Mouse (Mus musculus) forebrain, embryonic 14.5 days (tissue): ENCODE measurements around the gene Lat2. TPM values are rescaled to one million over a fixed set of nuclear protein-coding genes. Genes with fewer than 3 reads are reported as not detected.

Experiments
- ATAC-seq: fragments of 200-750 bp; cut with Nextera tagmentation; 2 replicates; pipeline ENCODE4 v1.8.0; 2017; ENCODE audit warnings: mild to moderate bottlenecking, moderate library complexity
- DNase-seq: peaks from one replicate; pipeline ENCODE4 v3.0.0-alpha.2; 2015; ENCODE audit warnings: low spot score
- H3K27ac ChIP-seq: fragments of 300-500 bp; sonication (generic); 2 replicates; pipeline ENCODE4 v1.5.1; 2014; ENCODE audit warnings: low read depth, mild to moderate bottlenecking, control low read depth, low read length, moderate library complexity
- H3K27me3 ChIP-seq: fragments of 300-500 bp; sonication (generic); replicated peaks from 2 replicates; pipeline ENCODE4 v1.6.1; 2014; ENCODE audit warnings: low read length, control low read depth, mixed read lengths; ENCODE audit not compliant: control insufficient read depth, insufficient read depth
- H3K36me3 ChIP-seq: fragments of 300-500 bp; sonication (generic); 2 replicates; pipeline ENCODE4 v1.6.1; 2014; ENCODE audit warnings: low read length, control low read depth; ENCODE audit not compliant: control insufficient read depth, insufficient read depth
- H3K4me1 ChIP-seq: fragments of 300-500 bp; sonication (generic); 2 replicates; pipeline ENCODE4 v1.6.1; 2014; ENCODE audit warnings: antibody characterized with exemption, low read length, control low read depth; ENCODE audit not compliant: control insufficient read depth, insufficient read depth
- H3K4me2 ChIP-seq: fragments of 300-500 bp; sonication (generic); 2 replicates; pipeline ENCODE4 v1.6.1; 2014; ENCODE audit warnings: mild to moderate bottlenecking, control low read depth, low read length
- H3K4me3 ChIP-seq: fragments of 300-500 bp; sonication (generic); 2 replicates; pipeline ENCODE4 v1.5.1; 2014; ENCODE audit warnings: low read depth, low read length, control low read depth
- H3K9ac ChIP-seq: fragments of 300-500 bp; sonication (generic); 2 replicates; pipeline ENCODE4 v1.6.1; 2014; ENCODE audit warnings: mild to moderate bottlenecking, low read length, control low read depth, moderate library complexity
- H3K9me3 ChIP-seq: fragments of 300-500 bp; sonication (generic); replicated peaks from 2 replicates; pipeline ENCODE4 v1.6.1; 2016; ENCODE audit warnings: low read length, control low read depth, mixed read lengths; ENCODE audit not compliant: control insufficient read depth
- WGBS: fragments of 180-500 bp; shearing (Covaris S2); extraction: QIAGEN DNeasy Blood & Tissue Kit; methylation state at CpG from one replicate; pipeline ENCODE4 v1.1.7; 2014; 5-methylcytosine and 5-hydroxymethylcytosine counted together
- polyA plus RNA-seq: library from polyadenylated mRNA; unstranded; fragments of >200 nt; fragmentation: Nextera tagmentation; extraction: Ambion mirVana; gene quantifications from 2 replicates; pipeline ENCODE4 v1.2.1, GENCODE M21; 2014

Lat2 gene
- polyA plus RNA-seq, 1 experiment from 2014 or later: 1.6 TPM

DNA sequence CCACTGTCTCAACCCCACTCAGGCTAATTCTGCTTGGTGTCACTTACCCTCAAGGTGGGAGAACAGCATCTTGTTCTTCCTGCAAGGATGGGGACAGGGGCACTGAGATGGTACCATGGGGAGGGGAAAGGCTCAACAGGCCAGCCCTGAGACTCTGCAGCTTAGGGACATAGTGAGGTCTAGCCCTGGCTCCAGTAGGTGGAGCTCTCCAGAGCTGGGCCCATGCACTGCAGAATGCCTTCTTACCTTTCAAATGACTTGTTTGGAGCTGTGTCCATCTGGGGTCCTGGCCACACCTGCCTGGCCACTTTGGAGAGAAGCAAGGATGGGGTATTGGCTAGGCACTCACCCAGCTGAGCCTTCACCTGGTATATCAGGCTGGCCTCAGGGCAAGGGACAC is 8.5 kb downstream of the Lat2 start:
- Histone ChIP-seq H3K4me3 (no peak overlapping the region), H3K27me3 (no peaks in the 10 kb centered on the region), H3K36me3 (no peaks in the 10 kb centered on the region), H3K4me1 (no peaks in the 10 kb centered on the region), H3K4me2 (no peak overlapping the region), H3K9ac (no peak overlapping the region), H3K27ac (no peak overlapping the region), H3K9me3 (no peaks in the 10 kb centered on the region)
- DNase-seq: no peak
- ATAC-seq: no peak

DNA sequence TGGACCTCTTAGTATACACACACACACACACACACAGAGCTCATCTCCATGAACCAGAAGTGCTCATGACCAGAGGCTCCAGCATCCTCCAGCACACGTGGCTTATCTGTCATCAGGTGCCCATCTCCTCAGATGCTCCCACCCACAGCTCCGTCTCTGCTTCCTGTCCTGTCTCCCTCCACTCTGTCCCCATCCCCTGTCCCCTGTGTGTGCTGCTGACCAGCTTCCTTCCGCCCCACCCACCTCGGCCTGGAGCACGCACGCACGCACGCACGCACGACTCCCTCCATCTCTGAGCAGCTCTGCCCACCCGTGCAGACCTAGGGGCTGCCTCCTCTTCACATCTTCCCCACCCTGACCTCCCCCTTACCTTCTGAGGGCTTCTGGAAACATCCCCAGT is 10.4 kb downstream of the Lat2 start:
- no peak for DNase-seq
- no peaks in the 10 kb centered on the region for H3K4me1 ChIP-seq
- H3K4me2 ChIP-seq: no peak overlapping the region
- ATAC-seq: no peak
- H3K4me3 ChIP-seq: no peak overlapping the region
- 92% methylated on average over 11 of the region's 11 CpGs for WGBS
- no peak overlapping the region for H3K27ac ChIP-seq
- peaks cover 7% of the 10 kb centered on the region; the same call in 1 of the 2 replicates for H3K36me3 ChIP-seq
- no peak overlapping the region for H3K9ac ChIP-seq
- H3K9me3 ChIP-seq: no peaks in the 10 kb centered on the region
- no peaks in the 10 kb centered on the region for H3K27me3 ChIP-seq

DNA sequence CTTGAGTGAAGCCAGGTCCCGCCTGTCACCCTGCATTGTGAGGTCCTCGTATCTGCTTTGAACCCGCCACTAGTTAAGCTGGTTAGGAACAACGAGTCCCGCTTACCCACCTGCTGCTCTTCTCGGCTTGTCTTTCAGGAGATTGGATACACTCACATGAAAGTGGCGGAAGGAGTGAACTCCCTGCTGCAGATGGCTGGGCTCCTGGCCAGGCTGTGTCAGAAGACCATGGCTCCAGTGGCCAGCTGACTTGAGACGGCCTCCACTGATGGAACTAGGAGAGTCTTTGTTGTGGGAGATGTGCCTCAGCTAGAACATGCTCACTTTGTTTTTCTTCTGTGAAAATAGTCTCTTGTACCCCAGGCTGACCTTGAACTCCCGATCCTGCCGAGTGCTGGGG is 17.1 kb downstream of the Lat2 start:
- no peak for DNase-seq

DNA sequence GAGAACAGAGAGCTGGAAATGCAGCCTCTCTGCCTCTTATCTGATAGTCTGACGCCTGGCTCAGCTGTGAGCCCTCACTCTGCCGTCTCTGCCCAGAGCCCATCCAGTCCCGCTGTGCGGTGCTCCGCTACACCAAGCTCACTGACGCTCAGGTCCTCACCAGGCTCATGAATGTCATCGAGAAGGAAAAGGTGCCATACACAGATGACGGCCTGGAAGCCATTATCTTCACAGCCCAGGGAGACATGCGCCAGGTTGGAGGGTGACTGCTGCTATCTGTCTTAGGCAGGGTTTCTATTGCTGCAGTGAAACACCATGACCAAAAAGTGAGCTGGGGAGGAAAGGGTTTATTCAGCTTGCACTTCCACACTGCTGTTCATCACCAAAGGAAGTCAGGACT is 21.7 kb downstream of the Lat2 start:
- Histone ChIP-seq H3K9me3 (no peaks in the 10 kb centered on the region), H3K27me3 (no peaks in the 10 kb centered on the region)
- WGBS: 89% methylated on average over 9 of the region's 9 CpGs

More for the DNA sequence above, 17.1 kb downstream of the Lat2 start:
- 83% methylated on average over 10 of the region's 10 CpGs for WGBS
- Histone ChIP-seq H3K4me3 (no peak overlapping the region), H3K36me3 (peaks cover 73% of the 10 kb centered on the region), H3K4me2 (no peak overlapping the region), H3K9me3 (no peaks in the 10 kb centered on the region), H3K27ac (no peak overlapping the region), H3K9ac (no peak overlapping the region), H3K4me1 (no peaks in the 10 kb centered on the region), H3K27me3 (no peaks in the 10 kb centered on the region)
- no peak for ATAC-seq

DNA sequence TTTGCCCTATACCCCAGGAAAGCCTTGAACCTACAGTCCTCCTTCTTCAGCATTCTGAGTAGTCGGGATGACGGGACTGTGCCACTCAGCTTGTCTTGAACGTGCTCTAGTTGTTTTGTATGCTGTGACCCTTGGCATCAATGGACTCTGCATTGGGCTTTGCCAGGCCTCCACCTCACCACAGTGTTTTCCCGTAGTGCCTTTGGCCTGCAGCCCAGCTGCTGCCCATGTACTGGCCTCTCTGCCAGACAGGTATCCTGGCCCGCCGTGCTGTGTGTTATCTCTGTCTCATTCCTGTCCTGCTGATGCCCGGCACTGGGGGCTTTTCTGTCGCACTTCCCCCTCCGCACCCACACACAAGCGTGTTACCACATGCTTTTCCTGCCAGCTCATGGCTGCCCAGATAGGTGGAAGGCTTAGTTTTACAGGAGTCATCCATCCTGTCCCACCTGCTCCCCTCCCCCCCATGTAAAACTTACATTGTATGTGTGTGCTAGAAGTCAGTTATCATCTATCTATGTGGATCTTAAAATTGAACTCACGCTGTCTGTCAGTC is 22.7 kb downstream of the Lat2 start:
- Histone ChIP-seq H3K27ac (no peak overlapping the region), H3K4me1 (no peaks in the 10 kb centered on the region), H3K4me2 (no peak overlapping the region), H3K27me3 (no peaks in the 10 kb centered on the region), H3K9ac (no peak overlapping the region), H3K4me3 (no peak overlapping the region), H3K9me3 (no peaks in the 10 kb centered on the region), H3K36me3 (peaks cover 82% of the 10 kb centered on the region)
- 92% methylated on average over 11 of the region's 11 CpGs for WGBS
- ATAC-seq (no peak), DNase-seq (no peak)

More for the DNA sequence above, 21.7 kb downstream of the Lat2 start:
- ATAC-seq: no peak
- H3K4me2 ChIP-seq: no peak overlapping the region
- no peak overlapping the region for H3K9ac ChIP-seq
- H3K4me3 ChIP-seq: no peak overlapping the region
- DNase-seq: no peak
- no peaks in the 10 kb centered on the region for H3K4me1 ChIP-seq
- H3K27ac ChIP-seq: no peak overlapping the region
- peaks cover 88% of the 10 kb centered on the region for H3K36me3 ChIP-seq

DNA sequence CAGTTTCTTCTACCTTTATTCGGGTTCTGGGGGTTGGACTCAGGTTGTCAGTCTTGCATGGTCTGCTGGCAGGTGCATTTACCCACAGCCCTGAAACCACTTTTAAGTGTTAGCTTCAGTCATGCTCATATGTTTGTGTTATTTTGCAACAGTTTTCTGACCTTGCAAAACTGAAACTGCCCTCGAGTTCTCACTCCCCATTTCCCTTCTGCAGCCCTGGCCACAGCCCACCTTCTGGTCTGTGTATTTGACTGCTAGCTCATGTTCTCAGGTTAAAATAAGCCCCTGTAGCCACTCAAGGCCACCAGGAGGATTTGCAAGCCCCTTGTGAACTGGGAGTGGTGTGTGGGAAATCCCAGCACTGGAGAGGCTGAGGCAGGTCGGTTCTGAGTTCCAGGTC is 24.9 kb downstream of the Lat2 start:
- H3K27me3 ChIP-seq: no peaks in the 10 kb centered on the region
- no peak overlapping the region for H3K4me3 ChIP-seq
- no peak overlapping the region for H3K4me2 ChIP-seq
- no peak overlapping the region for H3K27ac ChIP-seq
- no peak for DNase-seq
- ATAC-seq: no peak
- WGBS: 89% methylated on average over 3 of the region's 3 CpGs
- H3K9ac ChIP-seq: no peak overlapping the region
- H3K36me3 ChIP-seq: peaks cover 60% of the 10 kb centered on the region
- H3K4me1 ChIP-seq: no peaks in the 10 kb centered on the region
- H3K9me3 ChIP-seq: no peaks in the 10 kb centered on the region

DNA sequence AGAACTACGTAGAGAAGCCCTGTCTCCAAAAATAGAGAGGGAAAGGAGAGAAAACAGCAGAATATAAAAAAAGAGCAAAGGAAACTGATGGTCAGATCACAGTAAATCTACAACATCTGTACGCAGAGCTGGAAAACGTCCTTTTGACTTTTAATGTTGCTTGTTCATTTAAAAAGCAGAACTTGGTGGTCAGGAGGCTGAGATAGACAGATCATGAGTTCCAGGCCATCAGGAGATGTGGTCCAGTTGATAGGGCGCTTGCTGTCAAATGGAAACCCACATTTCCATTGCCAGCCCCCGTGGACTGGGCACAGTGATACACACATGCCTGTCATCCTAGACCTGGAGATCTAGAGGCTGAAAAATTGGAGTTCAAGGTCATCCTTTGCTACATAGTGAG is 30.0 kb downstream of the Lat2 start:
- DNase-seq: no peak
- Histone ChIP-seq H3K27ac (no peak overlapping the region), H3K4me2 (no peak overlapping the region), H3K27me3 (no peaks in the 10 kb centered on the region), H3K9ac (no peak overlapping the region), H3K4me1 (peaks cover 11% of the 10 kb centered on the region; the same call in 1 of the 2 replicates), H3K9me3 (no peaks in the 10 kb centered on the region), H3K36me3 (peaks cover 10% of the 10 kb centered on the region; the same call in 1 of the 2 replicates), H3K4me3 (no peak overlapping the region)
- no peak for ATAC-seq
- 92% methylated on average over 5 of the region's 5 CpGs for WGBS

DNA sequence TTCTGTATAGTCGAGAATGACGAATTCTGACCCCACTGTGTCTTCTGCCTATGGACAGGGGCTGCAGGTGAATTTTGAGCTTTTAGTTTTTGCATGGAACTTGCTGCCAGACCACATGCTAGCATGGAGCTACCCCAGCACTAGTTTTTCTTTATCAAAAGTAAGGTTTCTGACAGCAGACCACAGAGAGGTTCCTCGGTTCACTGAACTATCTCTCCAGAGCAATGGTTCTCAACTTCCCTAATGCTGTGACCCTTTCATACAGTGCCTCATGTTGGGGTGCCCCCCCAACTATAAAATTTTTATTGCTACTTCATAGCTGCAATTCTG is 31.0 kb downstream of the Lat2 start:
- peaks cover 11% of the 10 kb centered on the region; the same call in 1 of the 2 replicates for H3K4me1 ChIP-seq
- no peak overlapping the region for H3K27ac ChIP-seq
- no peak overlapping the region for H3K4me3 ChIP-seq
- H3K36me3 ChIP-seq: peaks cover 8% of the 10 kb centered on the region; the same call in 1 of the 2 replicates
- no peak for DNase-seq
- H3K4me2 ChIP-seq: peak overlapping the region; percentile 80
- H3K27me3 ChIP-seq: no peaks in the 10 kb centered on the region
- no peaks in the 10 kb centered on the region for H3K9me3 ChIP-seq
- peak overlapping the region; percentile 85; the same call in 1 of the 2 replicates for H3K9ac ChIP-seq
- WGBS: 78% methylated on average over 3 of the region's 3 CpGs
- ATAC-seq: no peak

DNA sequence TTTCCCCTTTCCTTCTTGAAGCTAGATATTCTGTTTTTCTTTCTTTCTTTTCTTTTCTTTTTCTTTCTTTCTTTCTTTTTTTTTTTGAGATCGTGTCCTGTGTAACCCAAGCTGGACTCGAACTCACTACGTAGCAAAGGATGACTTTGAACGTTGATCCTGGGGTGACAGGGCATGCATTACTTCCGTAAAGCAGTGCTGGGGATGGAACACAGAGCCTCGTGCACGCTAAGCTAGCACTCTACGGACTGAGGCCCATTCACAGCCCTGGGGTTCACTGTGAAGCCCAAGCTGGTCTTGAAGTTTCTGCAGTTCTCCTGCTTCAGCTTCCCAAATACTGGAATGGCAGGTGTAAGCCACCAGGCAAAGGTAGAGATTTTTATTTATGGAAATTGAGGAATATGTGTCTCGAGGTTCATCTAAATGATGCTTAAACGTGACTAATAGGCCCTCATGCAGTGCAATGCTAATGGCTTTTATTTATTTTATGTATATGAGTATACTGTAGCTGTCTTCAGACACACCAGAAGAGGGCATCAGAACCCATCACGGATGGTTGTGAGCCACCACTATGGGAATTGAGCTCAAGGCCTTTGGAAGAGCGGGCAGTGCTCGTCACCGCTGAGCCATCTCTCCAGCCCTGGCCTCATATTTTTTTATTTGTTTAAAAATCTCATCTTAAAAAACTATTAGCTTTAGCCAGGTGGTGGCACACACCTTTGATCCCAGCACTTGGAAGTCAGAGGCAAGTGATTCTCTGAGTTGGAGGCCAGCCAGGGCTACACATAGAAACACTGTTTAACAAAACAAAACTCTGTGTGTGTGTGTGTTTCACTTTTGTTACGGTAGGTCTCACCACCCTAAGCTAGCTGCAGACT is 31.6 kb downstream of the Lat2 start:
- whole genome bisulfite sequencing: 30% methylated on average over 15 of the region's 15 CpGs
- Histone ChIP-seq H3K27ac (no peak overlapping the region), H3K4me3 (peak overlapping the region; percentile 79), H3K4me2 (peak overlapping the region; percentile 80), H3K9me3 (no peaks in the 10 kb centered on the region), H3K9ac (peak overlapping the region; percentile 85), H3K27me3 (no peaks in the 10 kb centered on the region), H3K4me1 (peaks cover 11% of the 10 kb centered on the region; the same call in 1 of the 2 replicates), H3K36me3 (peaks cover 4% of the 10 kb centered on the region; the same call in 1 of the 2 replicates)
- ATAC-seq: 0 out of 2 replicates have a peak, but pooled peaks have one; percentile 27
- DNase-seq: no peak
